Mouse (Mus musculus): Measurements from ENCODE around the gene Eif2b2.

The Eif2b2 gene

GRCm38 (mm10) chr12:85193923-85194622, 25.2 kb upstream of the Eif2b2 start:
- no peak for DNase-seq (ENCODE audit: extremely low spot score, low spot score)

GRCm38 (mm10) chr12:85194623-85195018, 24.7 kb upstream of the Eif2b2 start:
- no peak for DNase-seq (ENCODE audit: extremely low spot score, low spot score)

GRCm38 (mm10) chr12:85195086-85195485, 24.2 kb upstream of the Eif2b2 start:
- no peak for DNase-seq (ENCODE audit: extremely low spot score, low spot score)

DNA sequence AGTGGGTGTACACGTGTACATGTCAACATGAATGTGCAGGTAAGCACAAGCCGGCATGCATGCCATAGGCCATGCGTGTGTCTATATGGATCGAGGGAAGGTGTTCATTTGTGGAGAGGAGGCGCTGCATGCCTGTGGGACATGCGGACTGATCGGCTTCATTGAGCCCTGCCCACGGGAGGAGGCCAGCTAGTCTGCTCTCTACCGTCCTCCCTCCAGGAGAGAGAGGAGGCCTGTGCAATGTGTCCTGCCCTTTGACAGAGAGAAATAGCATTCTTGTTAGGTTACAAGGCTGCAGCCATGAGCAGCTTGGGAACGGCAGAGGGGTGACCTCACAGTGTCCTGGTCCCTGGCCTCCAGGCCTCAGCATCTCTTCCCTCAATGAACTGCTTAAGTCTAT, 23.1 kb upstream of the Eif2b2 start:
- DNase-seq (ENCODE audit: extremely low spot score, low spot score) = no peak

- no peak for DNase-seq (ENCODE audit: extremely low spot score, low spot score)
Measured at GRCm38 (mm10) chr12:85197371-85197770, 21.9 kb upstream of the Eif2b2 start.

DNA sequence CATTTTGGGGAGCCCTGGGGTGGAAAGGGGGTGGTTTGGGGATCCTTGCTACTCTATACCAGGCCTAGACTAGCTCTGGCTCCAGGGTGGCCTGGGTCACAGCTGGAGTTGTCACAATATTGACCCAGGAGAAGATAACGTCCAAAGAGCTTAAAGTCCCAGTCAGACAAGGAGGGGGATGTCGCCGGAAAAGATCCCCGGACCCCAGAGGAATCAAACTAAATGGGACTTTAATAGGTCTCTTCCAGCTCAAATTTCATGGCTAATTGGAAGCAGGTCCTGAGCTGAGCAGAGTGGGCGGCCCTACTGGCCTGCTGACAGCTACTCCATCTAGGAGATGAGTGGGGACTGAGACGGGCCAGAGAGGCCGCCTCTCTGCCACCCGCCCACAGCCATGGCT, 21.3 kb upstream of the Eif2b2 start:
- no peak for DNase-seq (ENCODE audit: extremely low spot score, low spot score)

DNA sequence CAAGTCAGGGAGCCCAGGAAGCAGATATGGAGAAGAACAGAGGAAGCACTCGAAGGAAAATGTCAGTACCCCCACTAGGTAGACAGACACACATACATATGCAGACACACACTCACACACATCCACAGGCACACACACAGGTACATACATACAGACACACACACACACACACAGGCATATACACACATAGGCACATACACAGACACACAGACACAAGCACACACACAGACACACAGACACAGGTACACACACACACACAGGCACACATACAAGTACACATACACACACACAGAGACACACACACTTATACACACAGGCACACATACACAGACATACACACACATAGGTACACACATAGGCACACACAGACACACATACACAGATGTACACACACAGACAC, 19.3 kb upstream of the Eif2b2 start:
- no peak for DNase-seq (ENCODE audit: extremely low spot score, low spot score)

DNA sequence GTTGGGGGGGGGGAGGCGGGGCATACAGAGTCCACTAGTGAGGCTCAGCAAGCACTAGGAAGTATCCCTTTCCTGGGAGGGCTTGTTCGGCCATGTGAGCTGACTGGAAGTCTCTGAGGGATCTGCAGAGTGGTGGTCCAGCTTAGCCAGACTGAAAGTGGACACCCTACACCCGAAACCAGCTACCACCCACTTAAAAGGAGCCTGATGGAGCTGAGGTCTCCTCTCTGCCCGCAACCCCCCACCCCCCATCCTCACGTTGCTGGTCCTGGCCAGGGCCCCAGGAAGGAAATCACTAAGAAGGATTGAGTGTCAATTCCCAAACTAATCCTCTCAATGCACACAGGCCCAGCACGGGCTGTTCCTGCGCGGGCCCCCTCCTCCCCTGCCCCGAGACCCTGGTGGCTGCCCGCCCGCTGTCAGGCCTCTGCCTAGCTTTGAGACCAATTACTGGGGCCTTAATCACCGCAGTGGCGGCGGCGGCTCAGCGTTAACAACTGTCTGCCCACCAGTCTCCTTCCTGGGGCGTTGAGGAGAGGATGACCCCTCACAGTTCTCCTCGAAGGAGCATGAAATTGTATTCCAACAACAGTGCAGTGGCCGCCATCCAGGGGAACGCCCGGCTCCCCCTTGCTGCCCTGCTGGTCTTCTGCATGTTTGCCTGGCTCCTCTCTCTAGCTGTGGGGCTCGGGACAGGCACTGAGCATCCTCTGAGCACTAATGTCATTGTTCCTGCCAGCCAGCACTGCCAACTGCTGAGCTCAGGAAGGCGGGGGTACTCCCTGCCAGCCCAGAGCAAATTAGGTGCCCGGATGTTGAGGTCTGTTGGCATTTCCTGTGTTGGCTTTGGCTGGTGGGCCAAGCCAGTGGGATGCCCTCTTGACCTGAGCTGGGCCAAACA, 18.1 kb upstream of the Eif2b2 start:
- DNase-seq (ENCODE audit: extremely low spot score, low spot score) = peak; percentile 31

DNA sequence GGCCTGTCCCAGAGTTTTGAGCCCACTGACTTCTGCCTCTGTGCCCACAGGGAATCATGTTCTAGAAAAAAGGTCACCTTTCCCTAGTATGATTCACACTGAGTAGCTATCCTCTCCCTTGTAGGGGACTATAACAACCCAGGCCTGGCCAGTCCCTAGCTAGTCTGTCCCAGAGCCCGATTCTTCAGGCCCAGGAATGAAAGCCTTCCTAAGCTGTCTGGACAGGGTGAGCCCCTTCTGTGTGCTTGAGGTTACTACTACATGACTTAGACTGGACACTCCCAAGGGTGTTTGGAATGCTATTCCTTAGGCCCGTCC, 17.5 kb upstream of the Eif2b2 start:
- DNase-seq (ENCODE audit: extremely low spot score, low spot score) = no peak

DNA sequence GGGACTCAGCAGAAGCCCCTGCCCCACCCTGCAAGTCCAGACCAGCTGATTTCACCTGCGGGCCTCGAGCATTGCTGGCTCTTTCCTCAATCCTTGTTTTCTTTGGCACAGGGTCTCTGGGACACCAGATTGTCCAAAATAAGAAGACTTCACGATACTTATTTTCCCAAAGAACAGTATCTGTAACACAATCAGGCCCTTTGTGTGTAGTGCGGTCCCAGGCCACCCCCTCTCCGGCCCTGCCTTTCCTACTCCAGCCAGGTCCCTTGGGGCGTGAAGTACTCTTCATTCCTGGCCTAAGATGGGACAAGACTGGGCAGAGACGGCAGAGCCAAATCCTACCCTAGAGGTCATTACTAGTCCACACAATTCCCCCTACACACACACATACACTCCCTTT, 17.1 kb upstream of the Eif2b2 start:
- DNase-seq (ENCODE audit: extremely low spot score, low spot score) = no peak

GRCm38 (mm10) chr12:85203699-85204098, 15.6 kb upstream of the Eif2b2 start:
- DNase-seq (ENCODE audit: extremely low spot score, low spot score) = no peak

DNA sequence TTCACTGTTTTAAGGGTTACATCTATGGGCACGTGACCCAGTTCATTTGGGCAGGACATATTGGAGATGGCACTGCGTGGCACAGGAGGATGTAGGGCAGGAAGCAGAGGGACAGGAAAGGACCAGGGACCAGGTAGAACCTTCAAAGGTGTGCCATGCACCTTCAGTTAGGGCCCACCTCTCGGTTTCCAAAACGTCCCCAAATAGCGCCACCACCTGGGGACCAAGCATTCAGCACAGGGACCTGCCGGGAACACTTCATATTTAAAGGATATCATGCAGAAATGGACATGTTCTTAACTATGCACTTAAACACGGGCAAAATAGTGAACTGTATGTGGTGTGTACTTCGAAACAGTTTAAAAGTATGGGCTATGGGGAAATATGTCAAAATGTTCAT, 15.2 kb upstream of the Eif2b2 start:
- no peak for DNase-seq (ENCODE audit: extremely low spot score, low spot score)

DNA sequence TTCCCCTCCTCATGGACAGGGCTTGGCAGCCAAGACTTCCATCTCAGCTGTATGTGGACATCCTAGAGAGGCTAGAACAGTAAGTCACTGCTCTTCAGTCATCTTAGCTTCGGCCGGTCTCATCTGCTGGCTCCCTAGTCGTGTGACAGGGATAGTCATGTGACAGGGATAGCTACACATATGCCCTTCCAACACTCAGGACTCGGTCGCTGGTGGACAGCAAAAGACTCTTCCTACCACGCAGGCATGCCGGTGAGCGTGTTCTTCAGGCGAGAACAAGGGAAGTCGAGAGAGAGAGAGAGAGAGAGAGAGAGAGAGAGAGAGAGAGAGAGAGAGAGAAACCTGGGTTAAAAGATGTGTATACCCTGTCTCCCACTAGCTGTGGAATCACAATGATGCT, 13.9 kb upstream of the Eif2b2 start:
- DNase-seq (ENCODE audit: extremely low spot score, low spot score) = no peak

DNA sequence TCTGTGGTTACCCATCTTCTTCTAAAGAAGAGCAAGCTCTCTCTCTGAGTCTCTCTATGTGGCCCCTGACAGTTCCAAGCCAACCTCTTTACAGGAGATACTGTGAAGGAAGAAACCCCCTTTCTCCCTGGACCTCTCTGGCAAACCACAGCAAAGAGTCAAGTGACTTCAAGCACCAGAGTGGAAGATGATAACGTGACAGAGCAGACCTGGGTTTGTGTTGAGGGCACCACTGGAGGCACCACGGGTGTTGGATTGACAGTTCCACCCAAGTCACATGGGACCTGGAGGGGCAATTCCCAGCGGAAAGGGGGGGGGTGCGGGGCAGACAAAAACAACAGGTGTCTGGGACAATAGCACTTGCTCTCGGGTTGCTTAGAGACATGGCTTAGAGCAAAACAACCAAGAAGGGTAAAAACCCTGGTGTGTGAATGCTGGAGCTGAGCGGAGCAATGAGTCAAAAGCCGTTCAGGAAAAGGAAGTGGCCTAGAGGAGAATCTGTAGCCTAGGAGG, 10.5 kb upstream of the Eif2b2 start:
- no peak for DNase-seq (ENCODE audit: extremely low spot score, low spot score)

DNA sequence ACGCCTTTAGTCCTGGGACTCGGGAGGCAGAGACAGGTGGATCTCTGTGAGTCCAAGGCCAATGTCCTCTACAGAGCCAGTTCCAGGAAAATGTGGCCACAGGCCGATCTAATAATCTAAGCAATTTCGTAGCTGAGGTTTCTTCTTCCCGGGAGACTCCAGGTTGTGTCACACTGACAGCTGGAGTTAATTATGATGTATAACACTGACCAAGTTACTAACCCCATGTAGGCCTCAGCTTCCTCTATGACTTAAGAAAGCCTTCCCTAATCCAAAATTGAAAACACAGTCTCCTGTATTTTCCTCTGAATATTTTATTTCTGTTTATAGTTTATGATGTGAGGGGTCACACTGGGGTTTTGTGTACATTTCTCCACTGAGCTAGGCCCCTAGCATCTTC, 4.2 kb upstream of the Eif2b2 start:
- no peak for DNase-seq (ENCODE audit: extremely low spot score, low spot score)

GRCm38 (mm10) chr12:85217733-85218310, 1.5 kb upstream of the Eif2b2 start:
- DNase-seq (ENCODE audit: extremely low spot score, low spot score) = no peak

DNA sequence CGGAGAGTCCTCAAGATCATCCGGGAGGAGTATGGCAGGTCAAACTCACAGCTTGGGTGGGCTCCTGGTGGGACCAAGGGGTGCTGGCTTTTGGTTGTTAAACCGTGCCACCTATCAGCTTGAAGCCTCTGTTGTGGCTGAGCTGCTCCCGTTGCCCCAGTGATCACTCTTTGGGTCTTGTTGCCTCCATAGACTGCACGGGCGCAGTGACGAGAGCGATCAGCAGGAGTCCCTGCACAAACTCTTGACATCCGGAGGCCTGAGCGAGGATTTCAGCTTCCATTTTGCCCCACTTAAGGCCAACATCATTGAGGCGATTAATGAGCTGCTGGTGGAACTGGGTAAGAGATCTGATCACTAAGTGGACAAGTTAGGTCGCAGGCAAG, 617 bp downstream of the Eif2b2 start:
- DNase-seq (ENCODE audit: extremely low spot score, low spot score) = no peak

DNA sequence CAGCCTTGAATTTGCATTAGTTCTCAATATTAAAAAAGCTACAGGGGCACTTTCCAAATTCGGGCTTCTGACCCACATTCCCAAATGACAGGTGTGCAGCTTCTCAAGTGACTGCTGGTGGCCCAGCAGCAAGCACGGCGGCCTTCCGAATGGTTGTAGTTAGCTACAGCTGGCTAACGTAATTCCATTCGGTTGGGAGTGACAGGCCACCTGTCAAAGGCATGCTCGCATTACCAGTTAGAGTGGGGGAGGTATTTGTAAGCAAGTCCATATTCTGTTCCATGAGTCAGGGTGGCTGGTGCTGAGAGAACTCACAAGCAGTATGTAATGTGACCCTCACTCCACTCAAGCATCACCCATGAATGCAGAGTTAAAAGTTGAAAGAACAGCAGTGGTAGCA, 7.9 kb downstream of the Eif2b2 start:
- DNase-seq (ENCODE audit: extremely low spot score, low spot score) = no peak

DNA sequence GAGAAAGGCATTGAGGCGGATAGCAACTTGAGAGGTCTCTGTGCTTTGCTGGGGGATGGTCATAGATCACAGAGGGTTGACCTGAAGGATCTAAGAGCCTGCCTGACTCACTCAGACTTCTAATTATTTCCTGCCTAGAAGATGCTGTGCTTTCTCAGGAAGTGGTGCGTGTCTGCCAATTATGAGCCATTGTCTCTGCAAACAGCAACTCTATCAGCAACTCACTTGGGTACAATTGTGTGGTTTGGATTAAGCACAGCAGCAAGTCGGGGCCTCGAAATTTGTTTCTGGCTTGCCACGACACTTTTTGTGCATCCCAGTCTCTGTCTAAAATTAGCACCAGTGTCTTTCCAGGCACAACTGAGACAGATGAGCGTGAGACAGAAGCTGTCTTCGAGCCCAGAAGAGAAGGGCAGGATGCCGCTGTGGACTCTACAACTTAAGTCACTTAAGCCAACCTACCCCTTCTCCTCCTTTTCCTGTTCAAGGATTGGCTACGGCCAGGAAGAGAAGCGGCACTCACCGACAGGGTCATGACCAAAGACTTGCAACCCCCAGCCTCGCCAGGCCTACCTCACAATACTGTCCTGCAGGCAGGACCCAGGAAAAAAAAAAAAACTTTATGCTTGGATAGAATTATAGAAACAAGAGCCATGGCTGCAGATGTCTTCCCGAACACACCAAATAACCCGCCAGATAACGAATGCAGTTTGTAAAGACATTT, 8.8 kb downstream of the Eif2b2 start:
- no peak for DNase-seq (ENCODE audit: extremely low spot score, low spot score)

DNA sequence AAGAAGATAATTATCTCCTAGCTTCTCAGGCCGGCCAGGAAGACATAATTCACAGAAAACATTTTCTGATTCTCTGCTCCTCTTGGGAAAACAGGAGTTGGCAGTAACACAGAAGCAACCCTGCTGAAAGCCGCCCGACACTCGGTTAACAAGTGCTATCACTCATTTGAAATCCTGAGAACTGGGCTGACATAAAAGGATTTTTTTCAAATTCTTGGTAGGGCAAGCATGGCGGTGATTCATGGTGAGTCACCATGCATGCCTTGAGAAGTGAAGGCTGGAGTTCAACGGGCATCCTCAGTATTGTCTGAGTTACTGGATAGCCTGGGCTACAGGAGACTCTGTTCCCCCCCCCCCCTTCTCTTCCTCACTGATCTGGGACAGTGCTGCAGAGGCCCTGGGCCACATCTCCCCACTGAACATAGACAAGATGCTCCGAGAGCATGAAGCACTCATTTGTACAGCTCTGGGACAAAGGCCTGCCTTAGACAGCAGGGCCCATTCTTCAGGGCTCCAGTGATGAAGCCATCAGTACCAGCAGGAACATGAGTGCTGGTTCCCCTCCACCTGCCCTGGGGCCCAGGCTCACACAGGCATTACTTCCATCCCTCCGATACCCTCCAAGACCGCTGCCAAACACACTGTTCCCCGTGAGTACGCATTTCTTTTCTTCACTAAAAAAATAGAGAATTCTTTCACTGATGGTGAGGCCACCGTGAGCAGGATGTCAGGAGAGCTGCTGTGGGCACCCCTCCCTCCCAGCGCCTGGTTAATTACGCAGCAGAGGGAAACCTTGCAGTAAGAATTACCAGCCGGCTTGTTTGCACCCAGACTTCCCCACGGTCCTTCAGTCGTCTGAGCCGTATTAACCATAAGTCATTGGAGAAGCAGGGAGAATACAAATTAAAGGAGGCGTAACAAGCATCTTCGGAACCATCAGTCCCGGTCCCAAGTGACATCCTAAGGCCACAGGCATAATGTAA, 14.4 kb downstream of the Eif2b2 start:
- DNase-seq (ENCODE audit: extremely low spot score, low spot score) = no peak

DNA sequence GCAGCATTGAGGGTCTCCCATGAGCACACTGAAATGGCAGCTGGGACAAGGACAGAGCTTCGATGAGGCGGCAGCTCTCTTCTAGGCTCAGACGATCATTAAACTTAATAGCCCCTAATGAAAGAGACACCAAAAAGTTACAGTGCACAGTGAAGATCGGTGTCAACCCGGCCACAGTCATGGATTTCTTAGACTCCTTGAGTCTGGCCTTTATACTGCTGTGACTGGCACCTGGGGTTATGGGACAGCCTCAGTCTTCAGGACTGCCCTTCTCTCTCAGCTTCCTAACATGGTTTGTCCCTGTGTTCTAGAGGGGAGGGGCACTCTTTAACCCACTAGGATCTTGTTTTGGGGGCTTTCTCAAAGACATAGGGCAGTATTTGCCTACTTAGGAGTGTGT, 18.3 kb downstream of the Eif2b2 start:
- DNase-seq (ENCODE audit: extremely low spot score, low spot score) = no peak
